Mouse (Mus musculus): ENCODE data around the gene Mfsd10. TPM values are rescaled to one million over a fixed set of nuclear protein-coding genes. Genes with fewer than 3 reads are reported as not detected.

Mfsd10 gene
- 100 to 1,000 TPM in 1 of 2 experiments, 10 to 100 TPM in 1; 71.3 to 139 TPM for polyA plus RNA-seq (2017; shearing (Covaris generic))

GRCm38 (mm10) chr5:34636481-34637287, at the start of gene Mfsd10:
Mfsd10 (minus strand) TSS chr5:34637212.

GRCm38 (mm10) chr5:34659686-34660590, 22.9 kb upstream of the Mfsd10 start, which contains the start of the genes Nop14 and Grk4:
Nop14 (minus strand) TSS chr5:34660148.
Grk4 (plus strand) TSS chr5:34660379.

Other genes with a start within 250 kb of the Mfsd10 start
- 10 to 100 TPM; 25.1 to 40.9 TPM for gene Tnip2, start 123.2 kb downstream of the Mfsd10 start, polyA plus RNA-seq (2017; shearing (Covaris generic))
- gene Sh3bp2, start 111.4 kb downstream of the Mfsd10 start, polyA plus RNA-seq (2017; shearing (Covaris generic)): 10 to 100 TPM; 16.1 to 18.9 TPM
- 100 to 1,000 TPM; 214 to 234 TPM for gene Add1, start 63.5 kb downstream of the Mfsd10 start, polyA plus RNA-seq (2017; shearing (Covaris generic))
- gene Nop14, start 22.9 kb upstream of the Mfsd10 start, polyA plus RNA-seq (2017; shearing (Covaris generic)): 10 to 100 TPM; 27.5 to 39.1 TPM
- 10 to 100 TPM; 10.0 to 13.2 TPM for gene Grk4, start 23.2 kb upstream of the Mfsd10 start, polyA plus RNA-seq (2017; shearing (Covaris generic))
- 10 to 100 TPM; 13.6 to 18.3 TPM for gene Htt, start 124.5 kb upstream of the Mfsd10 start, polyA plus RNA-seq (2017; shearing (Covaris generic))